Mouse (Mus musculus): Measurements from ENCODE around the gene Glis3. TPM values are rescaled to one million over a fixed set of nuclear protein-coding genes. Genes with fewer than 3 reads are reported as not detected.

Gene Glis3
- total RNA-seq, 1 experiment: 3.3 TPM

GRCm38 (mm10) chr19:28612249-28612648, 67.6 kb downstream of the Glis3 start:
- Histone ChIP-seq H3K4me3 (ENCODE audit: insufficient read depth in 1 of 2, low read depth in 1 of 2, low read length in 2 of 2, poor library complexity in 1 of 2, severe bottlenecking in 1 of 2) (no peak overlapping the region), H3K27ac (ENCODE audit: insufficient read depth, low read depth, low read length, poor library complexity, severe bottlenecking) (no peak overlapping the region), H3K4me1 (ENCODE audit: control insufficient read depth in 2 of 2, insufficient read depth in 2 of 2, low read length in 2 of 2, poor library complexity in 1 of 2) (no peaks in the 10 kb centered on the region), H3K9ac (ENCODE audit: insufficient read depth, low read depth, low read length, poor library complexity, severe bottlenecking) (no peak overlapping the region), H3K9me3 (ENCODE audit: control insufficient read depth, insufficient read depth, low read depth, low read length) (no peaks in the 10 kb centered on the region), H3K36me3 (ENCODE audit: control insufficient read depth, insufficient read depth, low read length, poor library complexity, severe bottlenecking) (no peaks in the 10 kb centered on the region)
- in situ Hi-C loops (cut with MboI; ENCODE audit: low sequenced_read_pairs in 2 of 2, unreplicated experiment in 2 of 2): no loop called here
- TF ChIP-seq CHD2 (IDR thresholded peaks at IDR 0.05; ENCODE audit: low read depth, low read length): no peak
- TF ChIP-seq MAFK (IDR thresholded peaks at IDR 0.05; ENCODE audit: insufficient read depth, low read depth, low read length): no peak
- TF ChIP-seq ZNF384 (IDR thresholded peaks at IDR 0.05; ENCODE audit: low read depth, low read length): no peak
- no peak for TF ChIP-seq HCFC1 (IDR thresholded peaks at IDR 0.05; ENCODE audit: borderline replicate concordance, insufficient read depth, low read length)
- TF ChIP-seq ZC3H11A (IDR thresholded peaks at IDR 0.05; ENCODE audit: borderline replicate concordance, low read depth, low read length): no peak
- no peak for DNase-seq (ENCODE audit: low read depth, low spot score)

- no peak for TF ChIP-seq CHD2 (IDR thresholded peaks at IDR 0.05; ENCODE audit: low read depth, low read length)
- TF ChIP-seq ZNF384 (IDR thresholded peaks at IDR 0.05; ENCODE audit: low read depth, low read length): no peak
- no peak for TF ChIP-seq ZC3H11A (IDR thresholded peaks at IDR 0.05; ENCODE audit: borderline replicate concordance, low read depth, low read length)
- no peak for TF ChIP-seq HCFC1 (IDR thresholded peaks at IDR 0.05; ENCODE audit: borderline replicate concordance, insufficient read depth, low read length)
- TF ChIP-seq MAFK (IDR thresholded peaks at IDR 0.05; ENCODE audit: insufficient read depth, low read depth, low read length): no peak
- in situ Hi-C loops (cut with MboI; ENCODE audit: low sequenced_read_pairs in 2 of 2, unreplicated experiment in 2 of 2): no loop called here
- Histone ChIP-seq H3K9me3 (ENCODE audit: control insufficient read depth, insufficient read depth, low read depth, low read length) (no peaks in the 10 kb centered on the region), H3K36me3 (ENCODE audit: control insufficient read depth, insufficient read depth, low read length, poor library complexity, severe bottlenecking) (no peaks in the 10 kb centered on the region), H3K9ac (ENCODE audit: insufficient read depth, low read depth, low read length, poor library complexity, severe bottlenecking) (no peak overlapping the region), H3K4me3 (ENCODE audit: insufficient read depth in 1 of 2, low read depth in 1 of 2, low read length in 2 of 2, poor library complexity in 1 of 2, severe bottlenecking in 1 of 2) (no peak overlapping the region), H3K4me1 (ENCODE audit: control insufficient read depth in 2 of 2, insufficient read depth in 2 of 2, low read length in 2 of 2, poor library complexity in 1 of 2) (no peaks in the 10 kb centered on the region), H3K27ac (ENCODE audit: insufficient read depth, low read depth, low read length, poor library complexity, severe bottlenecking) (no peak overlapping the region)
- no peak for DNase-seq (ENCODE audit: low read depth, low spot score)
These were observed 71.1 kb downstream of the Glis3 start for GRCm38 (mm10) chr19:28608747-28609146.

DNA sequence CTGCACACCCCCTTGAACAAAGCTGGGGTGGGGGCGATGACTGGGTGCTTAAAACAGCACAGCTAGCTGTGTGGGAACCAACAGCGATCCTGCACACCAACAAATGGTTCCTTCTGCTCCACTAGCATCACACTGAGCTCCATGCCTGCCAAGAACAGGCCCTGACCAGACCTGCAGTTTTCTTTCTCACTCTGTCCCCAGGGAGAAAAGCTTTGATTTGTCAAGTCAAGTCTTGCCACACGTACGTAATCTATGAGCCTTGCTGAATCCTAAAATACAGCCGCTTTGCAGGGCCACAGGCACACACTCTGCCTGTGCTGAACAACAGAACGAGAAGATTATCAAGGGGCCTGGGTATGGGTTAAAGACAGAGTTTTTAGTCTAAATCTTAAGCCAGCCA, 71.6 kb downstream of the Glis3 start:
- no peak for DNase-seq (ENCODE audit: low read depth, low spot score)
- H3K36me3 ChIP-seq (ENCODE audit: control insufficient read depth, insufficient read depth, low read length, poor library complexity, severe bottlenecking): no peaks in the 10 kb centered on the region
- no peaks in the 10 kb centered on the region for H3K9me3 ChIP-seq (ENCODE audit: control insufficient read depth, insufficient read depth, low read depth, low read length)
- H3K4me1 ChIP-seq (ENCODE audit: control insufficient read depth in 2 of 2, insufficient read depth in 2 of 2, low read length in 2 of 2, poor library complexity in 1 of 2): no peaks in the 10 kb centered on the region
- H3K4me3 ChIP-seq (ENCODE audit: insufficient read depth in 1 of 2, low read depth in 1 of 2, low read length in 2 of 2, poor library complexity in 1 of 2, severe bottlenecking in 1 of 2): no peak overlapping the region
- TF ChIP-seq MAFK (IDR thresholded peaks at IDR 0.05; ENCODE audit: insufficient read depth, low read depth, low read length): no peak
- no peak for TF ChIP-seq HCFC1 (IDR thresholded peaks at IDR 0.05; ENCODE audit: borderline replicate concordance, insufficient read depth, low read length)
- TF ChIP-seq CHD2 (IDR thresholded peaks at IDR 0.05; ENCODE audit: low read depth, low read length): no peak
- no peak for TF ChIP-seq ZNF384 (IDR thresholded peaks at IDR 0.05; ENCODE audit: low read depth, low read length)
- TF ChIP-seq ZC3H11A (IDR thresholded peaks at IDR 0.05; ENCODE audit: borderline replicate concordance, low read depth, low read length): no peak
- no peak overlapping the region for H3K27ac ChIP-seq (ENCODE audit: insufficient read depth, low read depth, low read length, poor library complexity, severe bottlenecking)
- no peak overlapping the region for H3K9ac ChIP-seq (ENCODE audit: insufficient read depth, low read depth, low read length, poor library complexity, severe bottlenecking)
- in situ Hi-C loops (cut with MboI; ENCODE audit: low sequenced_read_pairs in 2 of 2, unreplicated experiment in 2 of 2): no loop called here

DNA sequence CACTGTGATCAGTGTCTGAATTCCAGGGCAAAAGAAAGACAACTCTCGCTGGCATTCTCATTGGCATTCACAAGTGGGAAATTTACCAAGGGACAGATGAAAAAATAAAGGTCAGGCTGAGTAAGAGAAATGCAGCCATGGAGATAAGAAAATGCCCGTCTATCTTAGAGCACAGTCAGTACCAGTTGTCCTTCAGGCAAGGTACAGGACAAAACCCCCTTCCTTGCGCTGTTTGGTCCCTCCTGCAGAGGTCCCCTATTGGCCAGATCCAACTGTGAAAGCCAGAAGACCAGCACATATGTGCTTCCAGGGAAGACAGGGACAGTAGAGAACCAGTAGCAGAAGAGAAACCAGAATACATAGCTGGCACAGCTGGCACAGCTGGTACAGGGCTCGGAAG, 79.0 kb downstream of the Glis3 start:
- DNase-seq (ENCODE audit: low read depth, low spot score): no peak
- no peak overlapping the region for H3K9ac ChIP-seq (ENCODE audit: insufficient read depth, low read depth, low read length, poor library complexity, severe bottlenecking)
- no peak for TF ChIP-seq ZC3H11A (IDR thresholded peaks at IDR 0.05; ENCODE audit: borderline replicate concordance, low read depth, low read length)
- no peak for TF ChIP-seq CHD2 (IDR thresholded peaks at IDR 0.05; ENCODE audit: low read depth, low read length)
- no peak for TF ChIP-seq MAFK (IDR thresholded peaks at IDR 0.05; ENCODE audit: insufficient read depth, low read depth, low read length)
- TF ChIP-seq HCFC1 (IDR thresholded peaks at IDR 0.05; ENCODE audit: borderline replicate concordance, insufficient read depth, low read length): no peak
- TF ChIP-seq ZNF384 (IDR thresholded peaks at IDR 0.05; ENCODE audit: low read depth, low read length): no peak
- no peaks in the 10 kb centered on the region for H3K9me3 ChIP-seq (ENCODE audit: control insufficient read depth, insufficient read depth, low read depth, low read length)
- no peak overlapping the region for H3K4me3 ChIP-seq (ENCODE audit: insufficient read depth in 1 of 2, low read depth in 1 of 2, low read length in 2 of 2, poor library complexity in 1 of 2, severe bottlenecking in 1 of 2)
- in situ Hi-C loops (cut with MboI; ENCODE audit: low sequenced_read_pairs in 2 of 2, unreplicated experiment in 2 of 2): no loop called here
- no peaks in the 10 kb centered on the region for H3K36me3 ChIP-seq (ENCODE audit: control insufficient read depth, insufficient read depth, low read length, poor library complexity, severe bottlenecking)
- H3K4me1 ChIP-seq (ENCODE audit: control insufficient read depth in 2 of 2, insufficient read depth in 2 of 2, low read length in 2 of 2, poor library complexity in 1 of 2): no peaks in the 10 kb centered on the region
- no peak overlapping the region for H3K27ac ChIP-seq (ENCODE audit: insufficient read depth, low read depth, low read length, poor library complexity, severe bottlenecking)

DNA sequence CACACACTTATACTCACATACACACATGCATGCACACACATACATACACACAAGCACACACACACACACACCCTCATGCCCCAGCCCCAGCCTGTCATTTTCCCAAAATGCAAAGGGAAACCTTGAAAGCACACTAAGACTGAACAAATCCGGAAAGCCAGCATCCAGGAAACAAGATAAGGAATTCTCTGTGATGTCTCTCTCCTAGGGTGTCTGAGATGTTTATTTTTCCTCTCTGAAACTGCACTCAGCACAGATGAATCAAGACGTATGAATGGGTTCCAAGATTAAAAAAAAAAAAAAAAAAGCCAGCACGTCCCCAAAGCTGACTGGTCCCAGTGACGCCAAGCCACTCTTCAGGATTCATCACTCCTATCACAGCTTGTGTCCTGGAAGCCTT, 85.7 kb downstream of the Glis3 start:
- no peak for DNase-seq (ENCODE audit: low read depth, low spot score)
- in situ Hi-C loops (cut with MboI; ENCODE audit: low sequenced_read_pairs in 2 of 2, unreplicated experiment in 2 of 2): no loop called here
- Histone ChIP-seq H3K9ac (ENCODE audit: insufficient read depth, low read depth, low read length, poor library complexity, severe bottlenecking) (no peak overlapping the region), H3K27ac (ENCODE audit: insufficient read depth, low read depth, low read length, poor library complexity, severe bottlenecking) (no peak overlapping the region), H3K9me3 (ENCODE audit: control insufficient read depth, insufficient read depth, low read depth, low read length) (no peaks in the 10 kb centered on the region), H3K36me3 (ENCODE audit: control insufficient read depth, insufficient read depth, low read length, poor library complexity, severe bottlenecking) (no peaks in the 10 kb centered on the region), H3K4me3 (ENCODE audit: insufficient read depth in 1 of 2, low read depth in 1 of 2, low read length in 2 of 2, poor library complexity in 1 of 2, severe bottlenecking in 1 of 2) (no peak overlapping the region), H3K4me1 (ENCODE audit: control insufficient read depth in 2 of 2, insufficient read depth in 2 of 2, low read length in 2 of 2, poor library complexity in 1 of 2) (no peaks in the 10 kb centered on the region)
- TF ChIP-seq ZNF384 (IDR thresholded peaks at IDR 0.05; ENCODE audit: low read depth, low read length) (no peak), ZC3H11A (IDR thresholded peaks at IDR 0.05; ENCODE audit: borderline replicate concordance, low read depth, low read length) (no peak), CHD2 (IDR thresholded peaks at IDR 0.05; ENCODE audit: low read depth, low read length) (no peak), MAFK (IDR thresholded peaks at IDR 0.05; ENCODE audit: insufficient read depth, low read depth, low read length) (no peak), HCFC1 (IDR thresholded peaks at IDR 0.05; ENCODE audit: borderline replicate concordance, insufficient read depth, low read length) (no peak)

All from ES-E14 (cell line).